Mouse (Mus musculus) forebrain, postnatal 0 days (tissue): ENCODE results near the gene Nkx1-2. TPM values are rescaled to one million over a fixed set of nuclear protein-coding genes. Genes with fewer than 3 reads are reported as not detected.

Experiments used
- ATAC-seq: fragments of 200-750 bp; cut with Nextera tagmentation; 2 replicates; pipeline ENCODE4 v1.8.0; 2017; ENCODE audit warnings: mild to moderate bottlenecking, moderate library complexity
- DNase-seq: peaks from one replicate; pipeline ENCODE4 v3.0.0-alpha.2; 2015
- H3K27ac ChIP-seq: fragments of 300-500 bp; sonication (generic); 2 replicates; pipeline ENCODE4 v1.5.1; 2014; ENCODE audit warnings: low read depth, mild to moderate bottlenecking, antibody characterized with exemption, low read length, moderate library complexity, mixed read lengths
- H3K27me3 ChIP-seq: fragments of 300-500 bp; sonication (generic); 2 replicates; pipeline ENCODE4 v1.6.1; 2014; ENCODE audit warnings: mild to moderate bottlenecking, low read length, mixed read lengths; ENCODE audit not compliant: insufficient read depth
- H3K36me3 ChIP-seq: fragments of 300-500 bp; sonication (generic); 2 replicates; pipeline ENCODE4 v1.6.1; 2014; ENCODE audit warnings: mild to moderate bottlenecking, moderate library complexity; ENCODE audit not compliant: insufficient read depth
- H3K4me1 ChIP-seq: fragments of 300-500 bp; sonication (generic); 2 replicates; pipeline ENCODE4 v1.6.1; 2014; ENCODE audit warnings: antibody characterized with exemption; ENCODE audit not compliant: insufficient read depth
- H3K4me2 ChIP-seq: fragments of 300-500 bp; sonication (generic); 2 replicates; pipeline ENCODE4 v1.6.1; 2014; ENCODE audit warnings: low read depth, mild to moderate bottlenecking, moderate library complexity
- H3K4me3 ChIP-seq: fragments of 300-500 bp; sonication (generic); 2 replicates; pipeline ENCODE4 v1.5.1; 2014; ENCODE audit warnings: low read depth, low read length, mixed read lengths
- H3K9ac ChIP-seq: fragments of 300-500 bp; sonication (generic); 2 replicates; pipeline ENCODE4 v1.6.1; 2014; ENCODE audit warnings: mild to moderate bottlenecking
- H3K9me3 ChIP-seq: fragments of 300-500 bp; sonication (generic); 2 replicates; pipeline ENCODE4 v1.6.1; 2016; ENCODE audit warnings: low read length
- CTCF ChIP-seq: sonication (generic); IDR thresholded peaks from 2 replicates; pipeline ENCODE4 v1.5.1; 2016; ENCODE audit warnings: antibody characterized with exemption, control low read depth, low read depth
- WGBS: fragments of 180-500 bp; shearing (Covaris S2); extraction: QIAGEN DNeasy Blood & Tissue Kit; methylation state at CpG from one replicate; pipeline ENCODE4 v1.1.7; 2014; 5-methylcytosine and 5-hydroxymethylcytosine counted together
- polyA plus RNA-seq: library from polyadenylated mRNA; unstranded; fragments of >200 nt; fragmentation: Nextera tagmentation; extraction: Ambion mirVana; gene quantifications from 2 replicates; pipeline ENCODE4 v1.2.1, GENCODE M21; 2015
- total RNA-seq: library from RNA; depleted of rRNA; stranded (reverse); fragments of >200 nt; gene quantifications from 2 replicates; pipeline ENCODE4 v1.2.3, GENCODE M21; 2014

The Nkx1-2 gene
- total and polyA plus RNA-seq, 2 experiments from 2014 or later: not detected

DNA sequence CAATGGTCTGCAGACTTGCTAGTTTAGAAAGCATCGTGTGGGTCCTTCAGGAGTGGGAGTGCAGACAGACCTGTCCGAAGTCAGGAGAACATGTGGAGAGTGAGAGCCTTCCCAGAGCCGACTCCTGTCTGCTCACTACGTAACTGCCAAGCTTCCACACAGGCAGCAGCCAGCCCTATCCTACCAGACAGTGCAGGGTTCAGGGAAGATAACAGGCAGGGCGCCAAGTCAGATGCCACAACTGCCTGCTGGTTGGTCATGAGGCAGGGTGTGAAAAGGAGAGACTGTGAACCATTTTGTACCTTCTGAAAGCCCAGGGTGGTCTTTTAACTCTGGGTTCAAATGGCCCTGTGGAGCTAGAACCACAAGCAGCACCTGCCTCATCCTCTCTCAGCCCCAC is 29.4 kb downstream of the Nkx1-2 start:
- ATAC-seq (no peak), DNase-seq (no peak)
- 75% methylated on average over 5 of the region's 5 CpGs for WGBS
- Histone ChIP-seq H3K9ac (no peak overlapping the region), H3K4me2 (no peak overlapping the region), H3K27me3 (no peaks in the 10 kb centered on the region), H3K36me3 (0 out of 2 replicates have a peak, but pooled peaks cover 6% of the 10 kb centered on the region), H3K9me3 (no peaks in the 10 kb centered on the region), H3K27ac (no peak overlapping the region), H3K4me3 (no peak overlapping the region), H3K4me1 (0 out of 2 replicates have a peak, but pooled peaks cover under 1% of the 10 kb centered on the region)
- no peak for TF ChIP-seq CTCF

GRCm38 (mm10) chr7:132568817-132569216 is 30.6 kb downstream of the Nkx1-2 start:
- H3K9ac ChIP-seq: no peak overlapping the region
- DNase-seq: no peak
- WGBS: 51% methylated on average over 6 of the region's 6 CpGs

GRCm38 (mm10) chr7:132565831-132566230 is 33.6 kb downstream of the Nkx1-2 start:
- no peak overlapping the region for H3K4me2 ChIP-seq
- DNase-seq: no peak
- H3K27ac ChIP-seq: no peak overlapping the region
- H3K9me3 ChIP-seq: no peaks in the 10 kb centered on the region
- H3K9ac ChIP-seq: no peak overlapping the region
- peaks cover 42% of the 10 kb centered on the region for H3K36me3 ChIP-seq
- no peaks in the 10 kb centered on the region for H3K27me3 ChIP-seq
- no peaks in the 10 kb centered on the region for H3K4me1 ChIP-seq
- no peak for TF ChIP-seq CTCF
- 15% methylated on average over 1 of the region's 1 CpGs for WGBS
- no peak overlapping the region for H3K4me3 ChIP-seq
- no peak for ATAC-seq

More at GRCm38 (mm10) chr7:132568817-132569216, 30.6 kb downstream of the Nkx1-2 start:
- TF ChIP-seq CTCF: no peak
- no peak for ATAC-seq
- H3K4me1 ChIP-seq: no peaks in the 10 kb centered on the region
- peaks cover 19% of the 10 kb centered on the region; the same call in 1 of the 2 replicates for H3K36me3 ChIP-seq
- no peak overlapping the region for H3K4me2 ChIP-seq
- H3K4me3 ChIP-seq: no peak overlapping the region
- no peaks in the 10 kb centered on the region for H3K27me3 ChIP-seq
- H3K9me3 ChIP-seq: no peaks in the 10 kb centered on the region
- no peak overlapping the region for H3K27ac ChIP-seq

- WGBS: 73% methylated on average over 3 of the region's 3 CpGs
- Histone ChIP-seq H3K4me3 (no peak overlapping the region), H3K27ac (no peak overlapping the region), H3K36me3 (peaks cover 59% of the 10 kb centered on the region), H3K4me2 (no peak overlapping the region), H3K9ac (no peak overlapping the region), H3K4me1 (no peaks in the 10 kb centered on the region), H3K27me3 (no peaks in the 10 kb centered on the region), H3K9me3 (no peaks in the 10 kb centered on the region)
- DNase-seq (no peak), ATAC-seq (no peak)
- TF ChIP-seq CTCF: no peak
Measured at GRCm38 (mm10) chr7:132559138-132559766, 40.2 kb downstream of the Nkx1-2 start.

DNA sequence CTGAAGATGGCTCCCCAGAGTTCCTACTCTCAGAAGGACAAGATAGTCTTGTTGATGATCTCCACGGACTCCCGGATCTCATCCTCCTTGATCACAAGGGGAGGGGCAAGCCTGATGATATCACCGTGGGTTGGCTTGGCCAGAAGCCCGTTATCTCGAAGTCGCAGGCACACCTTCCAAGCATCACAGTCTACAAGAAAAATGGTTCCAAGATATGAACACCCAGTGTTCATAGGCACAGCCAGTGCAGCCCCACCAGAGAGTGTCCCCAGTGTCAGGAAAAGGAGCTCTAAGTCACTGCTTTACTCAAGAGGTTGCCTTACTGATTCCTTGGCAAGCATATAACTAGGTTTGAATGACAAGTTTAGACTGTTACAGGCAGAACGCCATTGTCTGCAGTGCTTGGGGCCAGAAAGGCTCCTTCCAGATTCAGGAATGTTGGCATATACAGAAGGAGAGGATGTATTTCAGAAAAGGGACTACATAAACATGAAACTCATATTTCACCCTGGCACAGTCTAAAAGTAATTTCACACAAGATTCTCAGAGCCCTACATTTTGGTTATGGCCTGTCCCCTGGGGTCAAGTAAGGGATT is 41.2 kb downstream of the Nkx1-2 start:
- WGBS: 75% methylated on average over 7 of the region's 7 CpGs
- DNase-seq (no peak), ATAC-seq (no peak)
- no peak overlapping the region for H3K27ac ChIP-seq
- H3K9me3 ChIP-seq: no peaks in the 10 kb centered on the region
- H3K9ac ChIP-seq: no peak overlapping the region
- H3K4me1 ChIP-seq: no peaks in the 10 kb centered on the region
- H3K27me3 ChIP-seq: no peaks in the 10 kb centered on the region
- H3K36me3 ChIP-seq: peaks cover 51% of the 10 kb centered on the region
- H3K4me2 ChIP-seq: no peak overlapping the region
- no peak for TF ChIP-seq CTCF
- no peak overlapping the region for H3K4me3 ChIP-seq

DNA sequence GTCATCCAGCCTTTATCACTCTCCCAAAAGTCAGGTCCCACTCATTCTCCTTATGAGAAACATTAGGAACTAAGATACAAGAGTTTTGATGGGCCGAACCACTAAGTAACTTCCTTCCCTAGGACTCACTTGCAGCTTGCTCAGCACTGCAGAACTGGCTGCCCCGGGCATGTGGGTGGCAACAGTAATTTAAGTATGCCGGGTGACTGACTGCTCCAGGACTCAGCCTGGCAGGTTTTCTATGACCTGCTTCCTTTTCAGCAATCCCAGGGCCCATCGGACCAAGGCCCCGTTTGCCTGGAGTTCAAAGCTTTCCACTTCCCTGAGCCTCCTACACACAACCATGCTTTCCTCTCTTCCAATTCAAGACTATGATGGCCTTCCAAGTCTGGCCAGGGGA is 42.9 kb downstream of the Nkx1-2 start:
- H3K9ac ChIP-seq: no peak overlapping the region
- WGBS: 93% methylated on average over 5 of the region's 5 CpGs
- no peaks in the 10 kb centered on the region for H3K27me3 ChIP-seq
- H3K4me2 ChIP-seq: no peak overlapping the region
- no peaks in the 10 kb centered on the region for H3K9me3 ChIP-seq
- H3K27ac ChIP-seq: no peak overlapping the region
- no peak for TF ChIP-seq CTCF
- ATAC-seq (no peak), DNase-seq (no peak)
- H3K4me3 ChIP-seq: no peak overlapping the region
- H3K36me3 ChIP-seq: peaks cover 38% of the 10 kb centered on the region
- no peaks in the 10 kb centered on the region for H3K4me1 ChIP-seq

DNA sequence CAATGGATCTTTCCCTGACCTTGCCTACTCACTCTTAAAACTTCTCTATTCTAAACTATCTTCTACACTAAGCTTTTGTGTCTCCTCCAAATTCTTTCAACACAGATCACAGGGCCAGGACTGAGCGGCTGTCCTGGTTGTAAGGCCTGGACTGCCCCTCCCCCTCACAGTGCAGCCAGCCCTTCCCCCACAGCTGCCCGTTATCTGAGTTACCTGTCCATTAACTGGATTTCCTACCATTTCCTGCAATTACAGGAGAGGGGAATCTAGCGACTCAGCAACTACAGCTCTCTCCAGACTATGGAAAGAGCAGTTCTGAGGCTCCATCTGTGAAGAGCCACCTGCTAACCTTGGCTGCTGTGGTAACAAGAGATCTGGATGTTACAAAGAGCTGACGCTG is 43.5 kb downstream of the Nkx1-2 start:
- Histone ChIP-seq H3K9ac (no peak overlapping the region), H3K4me2 (no peak overlapping the region), H3K4me3 (no peak overlapping the region), H3K9me3 (no peaks in the 10 kb centered on the region), H3K27me3 (no peaks in the 10 kb centered on the region), H3K36me3 (peaks cover 32% of the 10 kb centered on the region), H3K4me1 (0 out of 2 replicates have a peak, but pooled peaks cover 3% of the 10 kb centered on the region), H3K27ac (no peak overlapping the region)
- ATAC-seq (no peak), DNase-seq (no peak)
- no peak for TF ChIP-seq CTCF
- WGBS: 34% methylated on average over 4 of the region's 4 CpGs
